Mouse (Mus musculus): ENCODE measurements at regions not wholly inside any gene's neighbourhood (a gene's known extent, or its start where the extent isn't known, plus 50 kb on each side); places are given as distances from the start of the nearest gene placed in this dataset.
"Not testable (repeated sequence)": the region's sequence is repeated elsewhere in the genome, so short reads cannot be mapped to it uniquely, and the experiment has no call there.

DNA sequence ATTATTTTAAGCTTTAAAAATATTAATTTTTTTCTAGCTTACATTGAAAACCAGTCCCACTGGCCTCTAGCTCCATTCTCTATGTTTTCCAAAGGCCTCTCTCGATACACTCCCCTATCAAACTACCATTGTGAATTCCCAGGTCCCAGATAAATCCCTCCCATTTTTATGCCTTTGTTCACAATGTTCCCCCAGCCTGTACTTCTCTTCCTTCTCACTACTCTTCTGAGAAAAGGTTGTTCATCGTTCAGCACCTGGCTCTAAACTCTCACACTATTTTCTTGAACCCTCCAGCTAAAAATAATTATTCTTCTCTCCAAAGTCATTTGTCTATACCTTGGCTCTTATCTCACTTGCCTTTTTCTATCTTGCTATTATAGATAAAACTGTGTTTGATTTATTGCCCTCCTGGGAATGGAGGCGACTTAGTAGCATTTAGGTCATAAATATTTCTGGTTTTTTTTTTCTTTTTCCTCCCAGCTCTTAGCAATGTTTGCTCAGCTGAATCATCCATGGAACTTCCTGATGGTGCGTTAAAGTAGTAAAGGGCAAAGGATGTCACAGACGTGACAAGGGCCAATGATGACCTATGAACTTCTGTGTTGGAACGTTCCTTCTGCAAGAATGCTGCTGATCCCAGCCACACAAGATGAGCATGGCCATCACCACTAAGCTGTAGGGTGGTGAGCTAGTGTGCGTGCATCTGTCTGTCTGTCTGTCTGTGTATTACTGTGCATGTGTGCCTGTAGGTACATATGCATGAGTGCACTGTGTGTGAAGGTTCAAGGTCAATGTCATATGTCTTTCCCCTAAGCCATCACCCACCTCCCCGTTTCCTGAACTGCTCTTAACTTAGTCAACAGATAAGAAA lies 384.5 kb upstream of the Rgma start:
- in situ Hi-C loops (cut with MboI; ENCODE audit: unreplicated experiment in 2 of 2): no loop called here

DNA sequence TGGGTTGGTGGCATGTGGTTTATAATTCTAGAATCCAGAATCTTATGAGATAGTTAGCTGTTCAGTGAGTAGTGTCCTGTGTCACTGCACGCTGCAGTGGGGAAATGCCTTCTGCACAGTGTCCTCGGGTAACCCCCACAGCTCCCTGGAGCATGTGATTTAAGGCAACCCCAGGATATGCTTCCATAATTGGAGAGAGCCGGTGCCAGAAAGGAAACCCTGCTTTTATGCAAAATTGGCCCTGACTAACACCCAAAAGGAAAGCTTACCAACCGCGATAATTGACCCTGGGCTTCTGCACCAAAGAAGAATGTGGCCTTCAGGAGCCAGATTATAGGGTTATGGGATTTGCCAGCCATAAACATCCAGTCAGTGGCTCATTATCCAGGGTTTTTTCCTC lies 376.9 kb upstream of the Rgma start:
- in situ Hi-C loops (cut with MboI; ENCODE audit: unreplicated experiment in 2 of 2): no loop called here

DNA sequence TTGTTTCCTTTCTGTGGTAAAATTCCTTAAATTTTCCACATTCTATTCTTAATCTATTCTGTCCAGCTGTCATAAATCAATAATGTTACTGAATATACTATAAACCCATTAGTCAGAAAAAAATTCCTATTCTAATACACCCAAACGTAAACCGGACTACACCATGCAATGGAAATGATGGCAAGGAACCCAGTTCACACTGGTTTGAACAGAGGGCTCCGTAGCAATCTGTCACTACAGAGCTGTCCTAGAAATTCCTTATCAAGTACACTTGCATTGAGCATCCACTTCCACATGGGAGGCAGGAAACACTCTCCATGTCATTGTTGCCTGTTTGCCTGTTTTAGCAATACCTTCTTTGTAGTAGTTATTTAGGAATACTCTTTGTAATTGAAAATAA lies 356.2 kb upstream of the Rgma start:
- in situ Hi-C loops (cut with MboI; ENCODE audit: unreplicated experiment in 2 of 2): no loop called here

DNA sequence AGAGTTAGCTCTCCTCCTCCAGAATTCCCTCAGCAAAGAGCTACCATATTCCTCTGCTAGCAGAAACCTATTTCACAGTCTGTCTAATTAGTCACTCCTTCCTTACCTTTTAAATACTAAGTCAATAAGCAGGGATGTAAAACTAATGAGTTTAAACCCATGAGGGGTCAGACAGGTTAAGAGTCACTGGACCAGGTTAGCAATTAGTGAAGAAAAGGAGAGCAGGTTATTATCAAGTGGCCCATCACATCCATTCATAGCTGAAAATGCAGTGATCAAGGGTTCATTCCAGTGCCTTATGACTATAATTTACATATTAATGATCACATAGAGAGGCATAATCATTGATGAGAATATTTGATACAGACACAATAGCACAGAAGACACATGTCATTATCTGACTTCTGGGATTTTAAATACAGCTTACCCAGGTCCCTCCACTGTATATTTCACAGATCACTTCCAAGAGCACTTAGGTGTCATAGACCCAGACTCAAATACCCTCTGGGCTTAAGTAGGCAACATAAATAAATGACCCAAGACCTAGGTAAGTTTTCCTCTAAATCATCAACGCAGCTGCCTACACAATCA lies 355.4 kb upstream of the Rgma start:
- in situ Hi-C loops (cut with MboI; ENCODE audit: unreplicated experiment in 2 of 2): no loop called here

DNA sequence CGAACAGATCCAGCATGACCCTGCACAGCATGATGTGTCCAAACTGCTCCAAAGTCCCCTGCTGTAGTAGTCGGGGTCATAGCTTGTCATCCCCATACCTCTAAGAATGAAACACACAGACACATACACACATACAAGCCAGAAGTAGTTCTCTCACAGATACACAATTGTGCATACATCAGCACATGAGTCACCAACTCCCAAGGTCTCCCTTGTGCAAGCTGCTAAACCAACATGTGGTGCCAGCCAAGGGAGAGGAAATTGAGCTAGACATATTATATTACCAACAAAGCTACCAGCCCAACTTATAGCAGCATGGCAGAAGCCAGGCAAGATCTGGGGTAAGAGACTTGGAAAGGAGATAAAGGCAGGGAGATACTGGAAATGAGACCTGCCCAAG lies 353.5 kb upstream of the Rgma start:
- in situ Hi-C loops (cut with MboI; ENCODE audit: unreplicated experiment in 2 of 2): no loop called here

DNA sequence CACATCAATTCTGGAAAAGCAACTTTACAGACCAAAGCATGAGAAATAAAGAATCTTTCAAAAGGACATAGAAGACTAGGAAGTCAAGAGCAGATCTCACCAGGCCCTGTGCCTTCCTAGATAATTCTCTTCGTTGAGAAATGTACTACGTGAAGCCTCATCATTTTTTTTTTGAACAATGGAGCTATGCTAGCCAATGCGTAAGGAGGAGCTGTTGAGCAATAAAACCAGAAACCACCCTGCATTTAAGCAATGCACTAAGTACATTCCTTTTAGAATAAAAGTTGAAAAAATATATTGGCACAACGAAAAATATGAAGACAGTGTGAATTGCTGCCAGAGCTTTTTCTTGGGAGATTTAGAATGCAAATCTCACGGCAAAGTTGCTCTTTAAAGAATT lies 349.7 kb upstream of the Rgma start:
- in situ Hi-C loops (cut with MboI; ENCODE audit: unreplicated experiment in 2 of 2): no loop called here

DNA sequence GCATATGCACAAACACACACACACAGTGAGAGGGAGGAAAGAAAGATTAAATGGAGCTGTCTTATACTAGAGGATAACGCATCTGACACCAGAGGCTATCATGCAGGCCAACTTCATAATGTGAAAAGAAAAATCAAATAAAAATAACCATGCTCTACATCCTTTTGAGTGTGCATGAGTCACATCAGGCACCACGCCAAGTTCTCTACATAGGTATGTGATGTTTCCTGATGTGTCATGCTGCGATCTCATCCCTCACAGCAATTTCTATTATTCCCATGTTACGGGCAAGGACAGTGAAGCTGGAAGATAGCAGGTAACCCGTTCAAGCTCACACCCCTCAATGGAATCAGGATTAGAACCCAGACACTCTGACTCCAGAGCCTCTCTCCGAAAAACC lies 346.4 kb upstream of the Rgma start:
- in situ Hi-C loops (cut with MboI; ENCODE audit: unreplicated experiment in 2 of 2): no loop called here

DNA sequence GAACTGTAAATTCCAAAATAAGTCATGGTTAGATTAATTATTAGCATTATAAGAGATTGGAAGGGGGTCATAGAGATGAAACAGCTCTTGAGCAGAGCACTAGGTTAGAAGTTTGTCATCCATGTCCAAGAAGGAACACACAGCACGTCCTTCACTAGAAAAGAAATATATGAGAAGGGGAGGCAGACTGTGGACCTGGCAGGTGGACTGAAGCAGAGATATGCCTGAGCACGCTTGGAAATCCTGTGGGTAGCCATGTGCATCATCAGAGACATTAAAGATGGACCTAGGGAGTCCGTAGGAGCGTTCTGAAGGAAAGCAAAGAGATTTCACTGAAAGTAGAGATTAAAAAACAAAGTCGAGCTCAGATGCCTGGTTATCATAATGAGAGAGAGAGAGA lies 343.9 kb upstream of the Rgma start:
- in situ Hi-C loops (cut with MboI; ENCODE audit: unreplicated experiment in 2 of 2): no loop called here

DNA sequence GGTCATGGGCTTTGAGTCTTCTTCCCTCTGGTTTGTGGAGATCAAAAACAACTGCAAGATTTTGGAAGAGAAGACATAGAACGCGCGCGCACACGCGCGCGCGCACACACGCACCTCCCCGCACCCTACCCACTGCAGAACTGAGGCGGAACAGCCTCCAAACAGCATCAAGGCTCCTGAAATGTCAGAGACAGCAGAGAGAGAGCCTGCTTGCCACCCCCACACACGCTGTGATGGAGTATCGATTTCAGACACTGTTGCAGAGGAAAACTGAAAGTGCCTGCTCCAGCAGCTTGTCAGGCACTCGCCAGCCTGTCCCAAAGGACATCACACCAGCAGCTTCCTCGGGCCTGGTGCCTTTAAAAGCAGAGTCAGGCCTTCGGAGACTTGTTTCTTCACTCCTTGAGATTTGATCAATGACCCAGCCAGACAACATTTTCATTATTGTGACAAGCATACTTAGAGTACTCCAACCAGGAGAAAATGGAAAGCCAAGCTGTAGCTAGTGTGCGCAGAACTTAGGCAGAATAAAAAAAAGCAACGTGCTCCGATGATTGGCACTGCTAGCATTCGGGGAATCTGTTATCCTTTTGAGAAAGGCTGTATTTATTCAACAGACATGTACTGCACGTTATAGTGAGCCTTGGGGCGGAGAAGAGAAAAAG lies 342.9 kb upstream of the Rgma start:
- in situ Hi-C loops (cut with MboI; ENCODE audit: unreplicated experiment in 2 of 2): no loop called here

DNA sequence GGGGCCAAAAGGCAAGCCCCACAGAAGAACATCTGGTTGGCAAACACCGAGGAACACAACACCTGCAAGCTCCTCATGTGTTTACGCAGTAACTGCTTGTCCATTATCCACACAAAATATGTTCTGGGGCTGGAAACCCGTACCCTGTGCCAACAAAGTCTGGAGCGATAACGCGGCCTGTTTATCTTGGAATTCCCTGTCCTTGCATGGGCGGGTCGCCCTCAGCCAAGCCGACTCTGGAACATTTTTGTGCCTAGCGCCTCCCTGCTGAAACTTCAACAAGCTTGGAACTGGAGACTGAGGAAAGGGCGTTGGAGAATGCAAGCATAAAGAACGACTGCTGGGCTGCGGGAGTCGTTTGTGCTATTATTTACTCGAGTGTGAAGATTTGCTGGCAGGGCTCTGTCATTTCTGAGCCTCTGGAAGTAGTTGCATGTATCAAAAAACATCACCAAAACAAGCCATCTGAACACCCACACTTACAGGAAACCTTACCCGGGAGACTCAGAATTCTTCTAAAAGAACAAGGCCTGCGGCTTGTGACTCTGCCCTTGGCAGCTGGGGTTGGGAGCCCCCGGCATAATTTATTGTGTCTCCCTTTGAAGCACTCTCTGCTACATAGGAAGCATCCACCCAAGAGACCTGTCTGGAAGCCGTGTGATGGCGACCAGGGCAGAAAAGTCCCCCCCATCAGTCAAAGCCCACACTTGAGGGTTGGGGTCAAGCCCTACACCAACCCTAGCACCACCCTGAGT lies 338.3 kb upstream of the Rgma start:
- in situ Hi-C loops (cut with MboI; ENCODE audit: unreplicated experiment in 2 of 2): no loop called here

DNA sequence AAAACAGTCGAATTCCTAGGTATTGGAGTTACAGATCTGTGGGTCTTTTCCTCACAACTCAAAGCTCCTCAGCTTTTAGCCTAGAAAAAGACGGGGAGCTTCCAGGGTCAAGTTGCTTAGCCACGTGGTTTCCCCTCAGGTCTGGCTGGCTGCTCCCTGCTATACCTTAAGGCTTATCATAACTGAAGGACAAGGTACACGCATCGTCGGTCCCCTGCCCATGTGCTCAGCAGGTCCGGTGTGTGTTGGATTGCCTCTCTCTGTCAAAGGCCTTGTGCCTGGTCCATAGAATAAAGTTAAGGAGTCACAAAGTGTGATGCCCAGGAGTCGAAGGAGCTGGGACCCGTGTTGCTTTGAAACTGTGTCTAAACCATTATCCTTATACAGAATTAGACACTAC lies 337.7 kb upstream of the Rgma start:
- in situ Hi-C loops (cut with MboI; ENCODE audit: unreplicated experiment in 2 of 2): no loop called here

DNA sequence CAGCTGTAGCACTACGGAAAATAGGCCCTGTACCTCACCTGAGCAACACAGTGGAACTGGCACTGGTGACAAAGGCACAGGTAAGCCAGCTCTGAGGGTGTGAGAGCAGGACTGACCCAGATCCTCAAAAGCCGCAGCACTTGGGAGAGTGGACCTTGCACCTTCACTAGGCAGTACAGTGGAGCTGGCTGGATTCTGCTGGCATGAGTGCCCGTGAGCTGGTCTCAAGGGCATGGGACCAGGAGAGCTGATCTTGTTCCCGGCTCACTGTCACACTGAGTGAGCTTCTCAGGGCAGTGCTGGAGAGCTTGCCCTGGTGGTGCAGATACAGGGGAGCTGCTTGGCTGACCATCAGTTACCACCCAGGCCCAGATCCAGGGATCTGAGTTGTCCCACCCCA lies 335.4 kb upstream of the Rgma start:
- in situ Hi-C loops (cut with MboI; ENCODE audit: unreplicated experiment in 2 of 2): no loop called here

DNA sequence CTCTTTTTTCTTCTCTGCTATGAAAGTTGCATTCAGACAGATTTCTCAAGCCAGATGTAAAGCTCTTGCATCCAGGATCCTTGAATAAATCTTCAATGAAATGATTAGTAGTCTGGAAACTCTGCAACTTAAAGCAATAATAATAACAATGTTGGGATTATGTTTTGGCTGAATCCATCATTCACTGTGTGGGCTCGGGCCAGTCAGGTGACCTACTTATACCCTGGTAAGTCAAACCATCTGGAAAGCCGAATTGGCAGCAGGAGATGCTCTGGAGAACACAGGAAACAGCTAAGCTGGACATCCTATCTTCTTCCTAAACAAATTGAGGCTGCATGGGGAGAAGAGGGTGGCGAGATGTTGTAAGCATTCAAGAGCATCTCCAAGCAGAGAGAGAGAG lies 331.0 kb upstream of the Rgma start:
- in situ Hi-C loops (cut with MboI; ENCODE audit: unreplicated experiment in 2 of 2): no loop called here

DNA sequence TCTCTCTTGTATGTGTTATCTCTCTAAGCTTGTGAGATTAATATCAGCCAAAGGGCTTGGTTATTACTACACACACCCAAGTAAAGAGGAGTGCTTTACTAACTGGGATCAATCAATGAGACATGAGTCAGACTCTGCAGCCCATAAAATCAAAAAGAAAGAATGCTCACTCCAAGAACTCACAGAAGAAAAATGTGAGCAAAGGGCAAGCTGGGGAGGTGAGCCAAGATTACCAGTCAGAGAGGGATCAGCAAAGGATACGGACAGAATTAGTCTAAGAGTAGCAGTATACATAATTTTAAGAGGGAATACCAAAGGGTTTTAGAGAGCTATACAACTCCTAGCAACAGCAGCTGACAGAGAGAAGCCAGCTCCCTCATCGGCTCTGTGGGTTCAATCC lies 319.4 kb upstream of the Rgma start:
- in situ Hi-C loops (cut with MboI; ENCODE audit: unreplicated experiment in 2 of 2): no loop called here

DNA sequence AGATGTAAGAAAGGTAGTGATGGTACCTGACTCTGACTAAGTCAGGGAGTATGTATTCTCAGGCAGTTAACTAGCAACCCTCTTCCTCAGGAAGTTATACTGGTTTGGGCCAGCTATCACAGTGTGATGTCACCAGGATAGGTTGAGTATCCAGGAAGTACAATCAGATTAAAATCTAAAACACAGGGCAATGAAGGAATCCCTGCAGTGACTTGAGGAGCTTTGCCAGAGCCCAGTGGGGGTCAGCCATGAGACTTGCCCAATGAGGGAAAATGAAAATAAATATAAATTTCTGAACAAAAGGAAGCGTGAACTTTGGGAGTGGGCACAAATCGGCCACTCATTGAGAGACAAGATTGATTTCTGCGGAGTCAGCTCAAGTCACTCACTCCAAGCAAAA lies 311.8 kb upstream of the Rgma start:
- in situ Hi-C loops (cut with MboI; ENCODE audit: unreplicated experiment in 2 of 2): no loop called here

DNA sequence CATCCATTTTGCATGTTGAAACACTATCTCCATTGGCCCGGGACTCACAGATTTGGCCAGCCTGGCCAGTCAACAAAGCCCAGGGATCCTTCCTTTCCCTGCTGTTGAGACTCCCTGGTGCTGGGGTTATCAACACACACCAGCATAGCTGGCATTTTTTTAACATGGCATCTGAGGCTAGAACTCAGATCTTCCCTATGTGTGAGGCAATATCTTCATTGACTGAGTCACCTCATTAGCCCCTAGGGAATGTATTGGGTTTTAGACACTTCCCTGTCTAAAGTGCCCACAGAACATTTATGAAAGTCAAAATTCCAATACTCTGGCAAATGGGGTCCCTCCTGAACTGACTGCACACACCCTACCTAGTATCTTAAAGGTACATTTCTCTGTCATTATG lies 306.8 kb upstream of the Rgma start:
- in situ Hi-C loops (cut with MboI; ENCODE audit: unreplicated experiment in 2 of 2): no loop called here

DNA sequence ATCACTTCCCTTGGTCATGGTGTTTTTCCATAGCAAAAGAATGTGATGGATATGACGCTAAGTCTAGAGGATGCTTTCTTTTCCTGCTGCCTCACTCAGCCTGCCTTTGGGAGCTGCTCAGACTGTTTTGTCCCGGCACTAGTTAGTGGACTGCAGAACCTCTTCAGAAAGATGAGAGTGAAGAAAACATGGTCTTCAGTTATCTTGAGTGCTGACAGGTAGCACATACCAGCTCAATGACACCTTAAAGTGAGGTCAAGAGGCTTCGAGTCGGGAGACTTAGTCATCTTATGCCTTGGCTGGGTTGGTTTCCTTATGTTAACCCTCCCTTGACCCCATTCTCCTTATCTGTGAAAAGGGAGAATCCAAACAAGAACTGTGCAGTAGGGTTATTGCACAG lies 306.0 kb upstream of the Rgma start:
- in situ Hi-C loops (cut with MboI; ENCODE audit: unreplicated experiment in 2 of 2): no loop called here

DNA sequence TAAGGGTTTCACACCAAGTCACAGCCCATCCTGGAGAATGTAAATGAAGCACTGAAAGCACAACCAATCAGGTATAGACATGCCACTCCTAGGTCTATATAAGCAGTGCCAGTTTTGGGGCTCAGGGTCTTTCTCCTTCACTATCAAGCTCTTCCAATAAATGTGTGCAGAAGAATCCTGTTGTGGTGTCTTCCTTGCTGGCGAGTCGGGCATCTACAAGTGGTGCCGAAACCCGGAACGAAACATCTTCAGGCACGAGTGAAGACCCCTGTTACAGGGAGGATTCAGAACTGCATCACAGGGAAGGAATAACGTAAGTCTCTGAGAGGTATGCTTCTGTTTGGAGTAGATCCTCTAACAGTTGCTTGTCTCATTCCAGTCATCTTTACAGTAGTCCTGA lies 299.9 kb upstream of the Rgma start:
- in situ Hi-C loops (cut with MboI; ENCODE audit: unreplicated experiment in 2 of 2): not testable (repeated sequence)

DNA sequence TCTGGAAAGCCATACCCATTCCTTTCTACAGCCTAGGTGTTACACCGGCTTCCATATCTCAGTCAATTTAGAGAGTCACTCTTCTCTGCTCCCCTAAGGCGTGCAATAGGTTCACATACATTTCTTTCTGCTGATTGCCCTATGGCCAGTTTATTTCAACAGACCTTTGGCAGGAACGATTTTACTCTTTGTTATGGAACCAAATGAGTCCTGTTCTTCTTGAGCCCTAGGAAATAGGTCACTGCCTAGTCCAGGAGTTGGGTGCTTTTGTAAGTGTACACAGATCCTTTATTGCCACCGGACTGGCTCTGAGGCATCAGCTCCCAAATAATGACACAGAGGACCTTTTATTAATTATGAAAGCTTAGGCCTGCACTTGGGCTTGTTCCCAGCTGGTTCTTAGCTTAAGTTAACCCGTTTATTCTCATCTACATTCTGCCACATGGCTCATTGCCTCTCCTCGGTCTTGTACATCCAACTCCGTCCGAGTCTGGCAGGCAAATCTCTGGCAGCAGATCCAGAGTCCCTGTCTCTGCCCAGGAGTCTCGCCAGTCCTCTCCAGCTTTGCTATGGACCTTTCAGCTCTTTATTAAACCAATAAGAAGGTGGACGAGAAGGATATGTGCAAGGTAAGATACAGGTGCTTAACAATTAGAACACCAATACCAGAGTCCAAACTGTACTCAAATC lies 287.7 kb upstream of the Rgma start:
- in situ Hi-C loops (cut with MboI; ENCODE audit: unreplicated experiment in 2 of 2): no loop called here

DNA sequence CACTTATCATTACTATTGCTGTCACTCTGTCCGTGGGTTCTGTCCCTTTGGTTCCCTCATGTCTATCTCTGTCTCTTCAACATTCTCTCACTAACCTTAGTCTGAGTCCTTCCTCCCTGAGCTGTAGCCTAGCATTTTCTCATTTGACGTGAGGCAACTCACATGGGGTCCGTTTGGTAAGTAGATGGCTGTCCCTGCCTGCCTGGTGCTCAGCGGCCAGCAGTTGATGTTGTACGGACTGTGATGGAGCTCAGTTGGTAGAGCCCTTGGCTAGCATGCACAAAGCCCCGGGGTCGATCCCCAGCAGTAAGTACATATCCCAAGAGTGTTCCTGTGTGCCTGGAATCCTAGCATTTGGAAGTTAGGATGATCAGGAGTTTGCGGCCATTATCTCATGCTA lies 287.0 kb upstream of the Rgma start:
- in situ Hi-C loops (cut with MboI; ENCODE audit: unreplicated experiment in 2 of 2): no loop called here

DNA sequence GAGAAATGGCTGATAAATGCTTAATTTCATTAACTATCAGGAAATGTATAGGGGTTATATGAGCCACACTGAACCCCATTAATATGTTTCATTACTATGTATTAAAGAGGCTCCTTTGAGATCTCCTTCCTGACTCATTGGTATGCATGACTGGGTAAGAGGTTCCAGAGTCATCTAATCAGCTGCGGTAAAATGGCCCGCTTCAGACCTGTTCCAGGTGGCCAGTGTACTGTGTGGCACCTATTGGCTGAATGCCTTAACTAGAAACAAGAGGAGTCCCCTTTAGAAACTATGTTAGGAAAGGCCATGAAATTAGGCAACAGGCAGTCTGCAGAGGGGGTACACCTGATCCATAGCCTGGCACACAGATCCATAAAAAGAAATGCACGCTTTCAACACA lies 283.6 kb upstream of the Rgma start:
- in situ Hi-C loops (cut with MboI; ENCODE audit: unreplicated experiment in 2 of 2): no loop called here

Data from v-Abl transformed pro-B cells (cell line).